Mouse (Mus musculus) intestine, postnatal 0 days (tissue): ENCODE data around the gene Gm15262. TPM values are rescaled to one million over a fixed set of nuclear protein-coding genes. Genes with fewer than 3 reads are reported as not detected.

Source experiments
- ATAC-seq: fragments of 200-750 bp; cut with Nextera tagmentation; 2 replicates; pipeline ENCODE4 v1.8.0; 2017; ENCODE audit warnings: mild to moderate bottlenecking, moderate TSS enrichment, moderate library complexity
- H3K27ac ChIP-seq: fragments of 300-500 bp; sonication (generic); 2 replicates; pipeline ENCODE4 v1.5.1; 2014; ENCODE audit warnings: mild to moderate bottlenecking, low read depth, low read length, moderate library complexity
- H3K27me3 ChIP-seq: fragments of 300-500 bp; sonication (generic); replicated peaks from 2 replicates; pipeline ENCODE4 v1.6.1; 2014; ENCODE audit warnings: low read length, mixed read lengths; ENCODE audit not compliant: control insufficient read depth, insufficient read depth
- H3K36me3 ChIP-seq: fragments of 300-500 bp; sonication (generic); 2 replicates; pipeline ENCODE4 v1.6.1; 2014; ENCODE audit warnings: mild to moderate bottlenecking, moderate library complexity; ENCODE audit not compliant: control insufficient read depth, insufficient read depth
- H3K4me1 ChIP-seq: fragments of 300-500 bp; sonication (generic); replicated peaks from 2 replicates; pipeline ENCODE4 v1.6.1; 2014; ENCODE audit warnings: antibody characterized with exemption, low read length, mixed read lengths; ENCODE audit not compliant: control insufficient read depth, insufficient read depth
- H3K4me2 ChIP-seq: fragments of 300-500 bp; sonication (generic); replicated peaks from 2 replicates; pipeline ENCODE4 v1.6.1; 2014; ENCODE audit warnings: low read depth, mild to moderate bottlenecking, moderate library complexity
- H3K4me3 ChIP-seq: fragments of 300-500 bp; sonication (generic); 2 replicates; pipeline ENCODE4 v1.5.1; 2014; ENCODE audit warnings: low read depth, low read length
- H3K9ac ChIP-seq: fragments of 300-500 bp; sonication (generic); 2 replicates; pipeline ENCODE4 v1.6.1; 2014; ENCODE audit warnings: mild to moderate bottlenecking, low read depth, low read length
- H3K9me3 ChIP-seq: fragments of 300-500 bp; sonication (generic); 2 replicates; pipeline ENCODE4 v1.6.1; 2016; ENCODE audit warnings: mixed run types; ENCODE audit not compliant: control insufficient read depth
- CTCF ChIP-seq: sonication (generic); IDR thresholded peaks from 2 replicates; pipeline ENCODE4 v1.5.1; 2016; ENCODE audit warnings: low read depth, mild to moderate bottlenecking, control low read depth, antibody characterized with exemption, moderate library complexity
- WGBS: fragments of 180-500 bp; shearing (Covaris S2); extraction: QIAGEN DNeasy Blood & Tissue Kit; methylation state at CpG from one replicate; pipeline ENCODE4 v1.1.7; 2014; 5-methylcytosine and 5-hydroxymethylcytosine counted together
- polyA plus RNA-seq: library from polyadenylated mRNA; unstranded; fragments of >200 nt; fragmentation: Nextera tagmentation; extraction: Ambion mirVana; gene quantifications from 2 replicates; pipeline ENCODE4 v1.2.1, GENCODE M21; 2015

The Gm15262 gene
- polyA plus RNA-seq, 1 experiment from 2014 or later: not detected

DNA sequence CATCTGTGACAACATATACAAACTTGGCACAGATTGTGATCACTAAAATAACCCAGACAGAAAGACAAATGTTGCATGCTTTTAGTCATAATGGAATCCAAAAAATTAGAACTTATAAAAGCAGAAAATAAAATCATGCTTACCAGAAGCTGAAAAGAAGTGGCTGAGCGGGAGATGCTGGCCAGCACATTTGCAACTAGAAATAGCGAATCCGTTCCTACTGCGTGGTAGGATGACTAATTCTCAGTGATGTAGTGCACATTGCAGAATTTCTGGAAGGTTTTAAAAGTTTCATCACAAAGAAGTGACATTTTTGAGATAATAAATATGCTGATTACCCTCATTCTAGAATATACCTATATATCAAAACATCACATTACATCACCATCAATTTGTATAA is 100.7 kb downstream of the Gm15262 start:
- TF ChIP-seq CTCF: no peak
- ATAC-seq: no peak
- Histone ChIP-seq H3K4me2 (no peak overlapping the region), H3K4me3 (no peak overlapping the region), H3K9me3 (no peaks in the 10 kb centered on the region), H3K27me3 (no peaks in the 10 kb centered on the region), H3K4me1 (no peaks in the 10 kb centered on the region), H3K9ac (no peak overlapping the region), H3K36me3 (no peaks in the 10 kb centered on the region), H3K27ac (no peak overlapping the region)
- WGBS: 95% methylated on average over 4 of the region's 4 CpGs

DNA sequence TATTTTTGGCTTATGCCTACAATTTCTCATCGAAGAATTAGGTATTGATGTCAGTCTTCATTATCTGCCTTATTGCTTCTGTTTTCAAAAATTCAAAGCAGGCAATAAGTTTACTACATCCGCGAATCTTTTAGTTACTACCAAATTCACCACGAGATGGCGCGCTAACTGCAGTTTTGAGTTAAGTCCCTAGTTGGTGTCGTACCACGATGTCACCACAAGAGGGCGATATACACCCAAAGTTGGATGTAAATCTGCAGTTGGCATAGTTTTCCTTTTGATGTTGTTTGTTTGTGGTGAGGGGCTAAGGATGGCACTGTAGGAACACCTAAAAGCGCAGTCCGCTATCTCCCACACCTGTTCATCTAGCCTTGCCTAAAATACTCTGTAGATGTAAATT is 111.9 kb downstream of the Gm15262 start:
- WGBS: 24% methylated on average over 11 of the region's 11 CpGs
- H3K4me2 ChIP-seq: no peak overlapping the region
- no peak overlapping the region for H3K9ac ChIP-seq
- no peak overlapping the region for H3K27ac ChIP-seq
- no peaks in the 10 kb centered on the region for H3K36me3 ChIP-seq
- ATAC-seq: no peak
- H3K9me3 ChIP-seq: no peaks in the 10 kb centered on the region
- TF ChIP-seq CTCF: peak; percentile 92
- H3K4me3 ChIP-seq: no peak overlapping the region
- no peaks in the 10 kb centered on the region for H3K4me1 ChIP-seq
- no peaks in the 10 kb centered on the region for H3K27me3 ChIP-seq

DNA sequence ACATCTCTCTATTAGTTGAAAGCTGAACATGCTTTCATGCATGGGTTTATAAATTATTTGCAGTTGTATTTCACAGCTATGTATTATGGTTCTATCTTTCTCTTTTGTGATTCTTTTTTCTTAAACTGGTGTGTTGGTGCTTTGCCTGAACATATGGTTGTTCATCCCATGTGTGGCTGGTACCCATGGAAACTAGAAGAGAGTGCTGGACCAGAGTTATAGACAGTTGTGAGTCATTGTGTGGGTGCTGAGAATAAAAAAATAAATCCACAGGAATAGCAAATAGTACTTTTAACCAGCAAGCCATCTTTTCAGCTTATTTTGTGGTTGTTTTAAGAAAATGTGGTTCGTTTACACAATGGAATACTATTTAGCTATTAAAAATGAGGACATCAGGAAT is 123.9 kb downstream of the Gm15262 start:
- Histone ChIP-seq H3K27ac (no peak overlapping the region), H3K4me2 (no peak overlapping the region), H3K9ac (no peak overlapping the region), H3K36me3 (no peaks in the 10 kb centered on the region), H3K4me1 (no peaks in the 10 kb centered on the region), H3K9me3 (no peaks in the 10 kb centered on the region), H3K4me3 (no peak overlapping the region), H3K27me3 (no peaks in the 10 kb centered on the region)
- WGBS: 61% methylated on average over 1 of the region's 1 CpGs
- no peak for ATAC-seq
- TF ChIP-seq CTCF: no peak

Other genes with a start within 250 kb of the Gm15262 start
- gene Scml2, start 170.3 kb upstream of the Gm15262 start, polyA plus RNA-seq: 0.51 and 0.58 TPM in 2 replicates